In the genomic region with DNA sequence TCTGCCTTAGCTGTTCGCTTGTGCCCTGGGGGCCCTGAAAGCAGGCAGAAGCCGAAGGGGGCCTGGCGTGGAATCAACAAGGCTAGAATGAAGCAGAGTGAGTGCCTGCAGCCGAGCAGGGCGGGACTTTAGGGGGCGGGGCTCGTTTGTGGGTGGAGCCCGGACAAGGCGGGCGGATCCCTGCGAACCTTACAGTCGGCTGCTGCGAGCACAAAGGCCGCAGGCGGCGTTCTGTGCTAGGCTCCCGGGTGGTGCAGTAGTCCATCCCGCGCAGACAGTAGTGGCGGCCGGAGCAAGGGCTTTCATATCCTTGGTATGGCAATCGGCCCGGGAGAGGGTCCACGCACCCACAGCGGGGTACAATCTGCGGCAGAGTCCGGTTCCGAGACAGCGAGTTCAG, we compare ENCODE assay signal across 8 mouse cellular contexts. TPM values are rescaled to one million over a fixed set of nuclear protein-coding genes. Genes with fewer than 3 reads are reported as not detected.
DNase-seq lines count a peak whose midpoint lies in the region; ATAC-seq and TF ChIP-seq lines count a peak whose summit lies in the region.

No protein-coding gene starts in this region.

- H3K27ac ChIP-seq in hindbrain, embryonic 15.5 days (replicated peaks), result peak overlapping the region; percentile 70
- peak overlapping the region; percentile 65 for H3K27ac ChIP-seq in left cerebral cortex, adult 2 months
- H3K27ac ChIP-seq in macrophage, result no peak overlapping the region

- ATAC-seq in common myeloid progenitor, adult 5-6 weeks (replicated peaks; ENCODE audit: low read depth, poor library complexity, severe bottlenecking), result peak; percentile 70
- peak; percentile 70 for ATAC-seq in hindbrain, embryonic 15.5 days (ENCODE audit: low FRiP score, low read depth)

- intact Hi-C loops in left cerebral cortex, adult 2 months (cut with DNase I), result loop anchor here (1.0 kb wide), 1 partner anchor 39 kb away; no protein-coding TSS in a partner anchor

- peak overlapping the region; percentile 62 for H3K9ac ChIP-seq in hindbrain, embryonic 15.5 days

- peaks cover 38% of the 10 kb centered on the region for H3K4me1 ChIP-seq in hindbrain, embryonic 15.5 days (replicated peaks)

- H3K36me3 ChIP-seq in hindbrain, embryonic 15.5 days, result no peaks in the 10 kb centered on the region
- H3K36me3 ChIP-seq in macrophage (ENCODE audit: inconsistent target), result no peaks in the 10 kb centered on the region

- H3K79me2 ChIP-seq in macrophage (ENCODE audit: inconsistent target), result no peaks in the 10 kb centered on the region

- TF ChIP-seq CTCF in left cerebral cortex, adult 2 months (IDR thresholded peaks at IDR 0.05), result peak; percentile 14

- under 1% methylated on average over 29 of the region's 29 CpGs for WGBS in hindbrain, embryonic 15.5 days
- WGBS in macrophage (ENCODE audit: missing documents), result 3% methylated on average over 18 of the region's 29 CpGs

- H3K9me3 ChIP-seq in hindbrain, embryonic 15.5 days, result no peaks in the 10 kb centered on the region

- peak; percentile 92 to 96 for DNase-seq in adrenal gland, adult (ENCODE audit: inconsistent age in 2 of 2, low spot score in 1 of 2)
- peak; percentile 90 for DNase-seq in gastrocnemius, adult 18-20 months (ENCODE audit: low spot score)
- peak; percentile 82 to 86 for DNase-seq in left cerebral cortex, adult 2 months (ENCODE audit: extremely low spot score in 1 of 2, low spot score in 2 of 2)
- DNase-seq in right cerebral cortex, adult 18-20 months, result peak; percentile 89
- DNase-seq in urinary bladder, adult 18-20 months (ENCODE audit: low spot score in 2 of 2), result peak; percentile 82 to 88

- H3K27me3 ChIP-seq in hindbrain, embryonic 15.5 days, result 0 out of 2 replicates have a peak, but pooled peaks cover 2% of the 10 kb centered on the region

- peak overlapping the region; percentile 47 for H3K4me3 ChIP-seq in hindbrain, embryonic 15.5 days
- peak overlapping the region; percentile 52 for H3K4me3 ChIP-seq in left cerebral cortex, adult 2 months
- H3K4me3 ChIP-seq in macrophage (ENCODE audit: inconsistent target), result peak overlapping the region; percentile 14; the same call in 1 of the 2 replicates

- H3K4me2 ChIP-seq in hindbrain, embryonic 15.5 days, result peak overlapping the region; percentile 74

RNA-seq across cellular contexts. Expression of a gene that starts 4.0 kb away (rescaled TPM):
- 0.09 TPM in 1 of 2 replicates, not detected in the other for total RNA-seq in common myeloid progenitor, adult 5-6 weeks (2017)
- 10 to 100 TPM; 57.2 to 76.3 TPM for total RNA-seq in gastrocnemius, adult 18-20 months (2021)
- 11.2 and 14.0 TPM in 2 replicates for polyA plus RNA-seq in hindbrain, embryonic 15.5 days (2015; fragmentation: Nextera tagmentation; extraction: Ambion mirVana)
- 10 to 100 TPM; 27.1 to 28.1 TPM for total RNA-seq in left cerebral cortex, adult 2 months (2021)
- 1 to 10 TPM in 1 of 26 experiments, under 1 TPM in 3, not detected in 22; 0.19 to 1.0 (median 0.68) TPM for total RNA-seq in macrophage (2018; cell fraction: chromatin; rRNA removed)
- under 1 TPM; 0.04 to 0.27 (median 0.10) TPM for total RNA-seq in macrophage (2018; cell fraction: cytosol; rRNA removed)
- total RNA-seq in macrophage (2018; cell fraction: nucleus; rRNA removed), result 1 to 10 TPM in 3 of 26 experiments, under 1 TPM in 16, not detected in 7; 0.12 to 5.5 (median 0.33) TPM
- 0.10 to 0.13 TPM (median 0.12 TPM) in 3 replicates for polyA plus RNA-seq in macrophage (2018)

RNA-seq across cellular contexts. Expression of a gene that starts 10.2 kb away (rescaled TPM):
- 0.58 TPM in 1 of 2 replicates, not detected in the other for total RNA-seq in common myeloid progenitor, adult 5-6 weeks (2017)
- not detected for total RNA-seq in gastrocnemius, adult 18-20 months (2021)
- polyA plus RNA-seq in hindbrain, embryonic 15.5 days (2015; fragmentation: Nextera tagmentation; extraction: Ambion mirVana), result 17.0 and 19.3 TPM in 2 replicates
- total RNA-seq in left cerebral cortex, adult 2 months (2021), result 1 to 10 TPM; 5.2 to 6.1 TPM
- total RNA-seq in macrophage (2018; cell fraction: chromatin; rRNA removed), result 1 to 10 TPM in 25 of 26 experiments, not detected in 1; 1.3 to 5.4 (median 3.0) TPM
- total RNA-seq in macrophage (2018; cell fraction: cytosol; rRNA removed), result under 1 TPM in 8 of 26 experiments, not detected in 18; 0.14 to 0.24 (median 0.19) TPM
- 1 to 10 TPM in 25 of 26 experiments, under 1 TPM in 1; 0.46 to 6.1 (median 1.9) TPM for total RNA-seq in macrophage (2018; cell fraction: nucleus; rRNA removed)
- 0.22 TPM in 1 of 3 replicates, not detected in the others for polyA plus RNA-seq in macrophage (2018)

RNA-seq across cellular contexts. Expression of a gene that starts 42.0 kb away (rescaled TPM):
- 21.6 and 32.4 TPM in 2 replicates for total RNA-seq in common myeloid progenitor, adult 5-6 weeks (2017)
- total RNA-seq in gastrocnemius, adult 18-20 months (2021), result 10 to 100 TPM; 26.5 to 28.8 TPM
- 68.3 and 76.0 TPM in 2 replicates for polyA plus RNA-seq in hindbrain, embryonic 15.5 days (2015; fragmentation: Nextera tagmentation; extraction: Ambion mirVana)
- total RNA-seq in left cerebral cortex, adult 2 months (2021), result 10 to 100 TPM; 25.3 to 28.2 TPM
- total RNA-seq in macrophage (2018; cell fraction: chromatin; rRNA removed), result 1 to 10 TPM in 19 of 26 experiments, under 1 TPM in 1, not detected in 6; 0.98 to 8.9 (median 3.0) TPM
- 10 to 100 TPM; 18.2 to 36.5 (median 25.3) TPM for total RNA-seq in macrophage (2018; cell fraction: cytosol; rRNA removed)
- 10 to 100 TPM in 4 of 26 experiments, 1 to 10 TPM in 21, not detected in 1; 1.4 to 12.9 (median 3.9) TPM for total RNA-seq in macrophage (2018; cell fraction: nucleus; rRNA removed)
- polyA plus RNA-seq in macrophage (2018), result 26.0 to 42.5 TPM (median 28.9 TPM) in 3 replicates

RNA-seq across cellular contexts. Expression of a gene that starts 42.2 kb away (rescaled TPM):
- total RNA-seq in common myeloid progenitor, adult 5-6 weeks (2017), result 10.0 and 22.2 TPM in 2 replicates
- total RNA-seq in gastrocnemius, adult 18-20 months (2021), result under 1 TPM; 0.21 to 0.32 TPM
- polyA plus RNA-seq in hindbrain, embryonic 15.5 days (2015; fragmentation: Nextera tagmentation; extraction: Ambion mirVana), result 2.9 and 4.1 TPM in 2 replicates
- total RNA-seq in left cerebral cortex, adult 2 months (2021), result 1 to 10 TPM; 1.4 to 1.9 TPM
- 10 to 100 TPM in 16 of 26 experiments, 1 to 10 TPM in 10; 1.3 to 32.3 (median 13.8) TPM for total RNA-seq in macrophage (2018; cell fraction: chromatin; rRNA removed)
- 1 to 10 TPM in 24 of 26 experiments, under 1 TPM in 2; 0.72 to 4.0 (median 2.1) TPM for total RNA-seq in macrophage (2018; cell fraction: cytosol; rRNA removed)
- 10 to 100 TPM in 4 of 26 experiments, 1 to 10 TPM in 21, under 1 TPM in 1; 0.75 to 24.9 (median 7.6) TPM for total RNA-seq in macrophage (2018; cell fraction: nucleus; rRNA removed)
- 1.0 to 3.9 TPM (median 1.4 TPM) in 3 replicates for polyA plus RNA-seq in macrophage (2018)

Comparison
In these comparisons a context has a peak if more than half of its experiments do, and no peak if none do; other contexts are left out.
1. RNA of a gene that starts 4.0 kb away (total RNA-seq): 57.2 to 76.3 TPM in gastrocnemius, adult 18-20 months and 27.1 to 28.1 TPM in left cerebral cortex, adult 2 months; 0.09 TPM in common myeloid progenitor, adult 5-6 weeks; every median in the first group is over 10 times any median in the second.
2. Peak in every context shown above with its lines, with median percentiles within 50 percentile points of each other: DNase-seq and H3K4me3 ChIP-seq.